Mouse (Mus musculus) erythroid progenitor cell, adult 5-6 weeks (primary cell): ENCODE data around the gene Ndufb2. TPM values are rescaled to one million over a fixed set of nuclear protein-coding genes. Genes with fewer than 3 reads are reported as not detected.
A peak's percentile ranks its signal among the peaks of the same experiment; 100 is the strongest.

Experiments
- ATAC-seq: replicated peaks from 2 replicates; pipeline ENCODE4 v1.8.0; 2016; ENCODE audit warnings: moderate number of reproducible peaks, mild to moderate bottlenecking, moderate TSS enrichment, inconsistent platforms; ENCODE audit not compliant: poor library complexity, low FRiP score, severe bottlenecking
- total RNA-seq, 2 experiments: library from RNA; stranded (forward) in 1 of 2; stranded (reverse) in 1 of 2; fragments of 150-400 nt in 1 of 2; fragments of 186-747, 209-891 nt in 1 of 2; gene quantifications; 2 replicates each; pipeline versions ENCODE4 v1.2.3 to v1.2.4; 2015 to 2017; ENCODE audit warnings: low replicate concordance in 2 of 2

Ndufb2 gene
- total RNA-seq, 2 experiments from 2014 or later, result 10.5 to 14.7 TPM

GRCm38 (mm10) chr6:39574951-39575350 lies 17.4 kb upstream of the Ndufb2 start:
- no peak for ATAC-seq

DNA sequence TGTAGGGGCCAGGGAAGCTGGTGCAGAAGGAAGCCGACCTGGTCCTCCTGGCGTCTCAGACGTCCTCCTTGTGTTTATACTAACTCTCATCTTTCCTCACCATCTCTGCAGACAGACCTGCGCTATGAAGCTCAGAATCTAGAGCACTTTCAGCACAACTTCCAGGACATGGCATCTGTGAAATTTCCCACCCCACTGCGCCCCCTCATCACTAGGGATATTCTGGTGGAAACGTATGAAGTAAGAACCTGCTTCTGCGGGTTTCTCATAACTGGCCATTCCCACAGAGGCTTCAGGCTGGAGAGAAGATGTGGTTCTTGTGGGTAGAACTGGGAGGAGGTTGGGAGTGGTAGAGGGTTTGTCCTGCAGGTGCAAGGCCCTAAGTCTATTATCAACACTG lies 12.8 kb upstream of the Ndufb2 start:
- no peak for ATAC-seq

DNA sequence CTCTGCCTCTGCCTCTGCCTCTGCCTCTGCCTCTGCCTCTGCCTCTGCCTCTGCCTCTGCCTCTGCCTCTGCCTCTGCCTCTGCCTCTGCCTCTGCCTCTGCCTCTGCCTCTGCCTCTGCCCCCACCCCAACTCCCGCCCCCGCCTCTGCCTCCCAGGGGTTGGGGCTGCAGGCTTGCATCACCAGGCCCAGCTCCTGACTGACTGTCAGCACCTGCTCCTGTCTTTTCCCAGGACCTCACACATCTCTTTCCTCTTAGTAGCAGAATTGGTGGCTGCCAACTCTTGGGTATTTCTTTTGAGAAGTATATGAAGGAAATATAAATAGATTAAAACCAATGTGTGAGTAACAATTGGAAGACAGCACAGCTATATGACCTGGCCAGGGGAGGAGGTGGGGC lies 11.8 kb upstream of the Ndufb2 start:
- ATAC-seq, result no peak

- ATAC-seq, result peak; percentile 60; the same call in 1 of the 2 replicates
Observed at GRCm38 (mm10) chr6:39581087-39581784, 11.1 kb upstream of the Ndufb2 start.

GRCm38 (mm10) chr6:39585517-39585916 lies 6.9 kb upstream of the Ndufb2 start, which contains the start of gene Gm42420:
TSS of gene Gm42420 (plus strand) at chr6:39585753.
- no peak for ATAC-seq

DNA sequence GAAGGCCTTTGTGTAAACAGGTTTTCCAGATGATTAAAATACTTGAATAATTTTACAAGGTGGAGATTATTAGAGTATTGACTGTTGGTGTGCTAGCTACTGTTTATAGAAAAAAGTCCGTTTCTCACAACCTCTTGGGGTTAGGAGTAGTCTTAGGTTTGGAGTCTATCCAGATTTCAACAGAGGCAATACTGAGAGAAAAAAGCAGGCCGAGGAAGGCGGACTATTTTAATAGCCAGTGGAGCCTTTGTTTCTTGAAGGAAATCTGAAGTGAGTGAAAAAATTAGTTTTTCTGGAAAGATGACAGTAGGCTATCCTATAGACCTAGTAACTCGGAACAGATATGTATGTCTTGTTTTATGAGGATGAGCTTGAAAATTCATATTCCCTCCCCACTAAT lies 893 bp upstream of the Ndufb2 start:
- ATAC-seq, result no peak

DNA sequence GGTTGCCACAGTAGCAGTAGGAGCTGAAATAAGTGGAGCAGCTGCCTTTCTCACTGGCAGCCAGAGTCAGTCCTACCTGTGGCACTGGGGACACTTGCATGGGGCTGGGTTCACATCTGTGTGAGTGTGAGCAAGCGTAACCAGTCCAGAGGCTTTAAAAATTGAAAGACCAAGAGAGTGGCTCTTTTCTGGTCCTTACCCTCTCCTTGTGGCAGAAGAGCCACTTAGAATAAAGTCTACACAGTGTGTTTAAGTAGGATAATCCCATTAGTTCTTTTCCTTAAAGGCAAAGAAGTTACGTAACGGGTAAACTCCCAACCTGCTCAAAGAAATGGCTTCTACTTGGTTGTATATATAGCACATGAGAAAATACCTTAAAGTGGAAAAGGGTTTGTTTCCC lies 8.5 kb downstream of the Ndufb2 start:
- ATAC-seq, result no peak

- no peak for ATAC-seq
Observed at GRCm38 (mm10) chr6:39601828-39602227, 9.5 kb downstream of the Ndufb2 start.

GRCm38 (mm10) chr6:39604565-39604964 lies 12.2 kb downstream of the Ndufb2 start:
- ATAC-seq, result no peak

GRCm38 (mm10) chr6:39606056-39606455 lies 13.7 kb downstream of the Ndufb2 start:
- no peak for ATAC-seq

GRCm38 (mm10) chr6:39606862-39607261 lies 14.5 kb downstream of the Ndufb2 start:
- ATAC-seq, result no peak

DNA sequence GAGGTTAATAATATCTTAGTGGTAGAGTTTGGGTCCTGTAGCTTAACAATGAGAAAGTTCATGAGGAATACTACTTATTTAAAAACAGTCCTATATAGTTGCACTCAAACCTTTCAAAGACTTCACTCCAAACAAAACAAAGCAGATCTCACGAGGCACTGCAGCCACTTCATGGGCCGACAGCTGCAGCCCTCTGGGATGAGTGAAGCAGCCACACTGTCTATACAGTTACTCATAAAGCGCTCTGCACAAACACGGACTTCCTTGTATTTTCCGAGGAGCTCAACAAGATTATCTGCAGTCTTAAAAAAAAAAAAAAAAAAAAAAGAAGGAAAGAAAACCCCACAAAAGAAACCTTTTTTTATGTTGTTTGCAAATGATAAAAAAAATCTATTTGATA lies 15.0 kb downstream of the Ndufb2 start:
- ATAC-seq, result no peak

- no peak for ATAC-seq
Observed at GRCm38 (mm10) chr6:39610207-39610606, 17.8 kb downstream of the Ndufb2 start.

- ATAC-seq, result no peak
Observed at GRCm38 (mm10) chr6:39611296-39611695, 18.9 kb downstream of the Ndufb2 start.

Other genes starting within 250 kb of the Ndufb2 start
- gene Slc37a3, start 214.9 kb upstream of the Ndufb2 start, total RNA-seq (2015; ENCODE audit: low replicate concordance), result 1.4 and 10.9 TPM in 2 replicates
- gene Slc37a3, start 214.9 kb upstream of the Ndufb2 start, total RNA-seq (2017; ENCODE audit: low replicate concordance), result 0.83 and 2.3 TPM in 2 replicates
- gene Rab19, start 211.4 kb upstream of the Ndufb2 start, total RNA-seq (2015; ENCODE audit: low replicate concordance), result 2.5 TPM in 1 of 2 replicates, not detected in the other
- gene Rab19, start 211.4 kb upstream of the Ndufb2 start, total RNA-seq (2017; ENCODE audit: low replicate concordance), result 0.68 and 1.3 TPM in 2 replicates
- gene Mkrn1, start 172.1 kb upstream of the Ndufb2 start, total RNA-seq (2015; ENCODE audit: low replicate concordance), result 253 and 359 TPM in 2 replicates
- gene Mkrn1, start 172.1 kb upstream of the Ndufb2 start, total RNA-seq (2017; ENCODE audit: low replicate concordance), result 284 and 418 TPM in 2 replicates
- 1.3 TPM in 1 of 2 replicates, not detected in the other for gene Dennd2a, start 34.7 kb upstream of the Ndufb2 start, total RNA-seq (2015; ENCODE audit: low replicate concordance)
- gene Dennd2a, start 34.7 kb upstream of the Ndufb2 start, total RNA-seq (2017; ENCODE audit: low replicate concordance), result 0.53 TPM in 1 of 2 replicates, not detected in the other
- gene Adck2, start 18.7 kb upstream of the Ndufb2 start, total RNA-seq (2015; ENCODE audit: low replicate concordance), result 9.7 TPM in 1 of 2 replicates, not detected in the other
- 0.76 and 1.4 TPM in 2 replicates for gene Adck2, start 18.7 kb upstream of the Ndufb2 start, total RNA-seq (2017; ENCODE audit: low replicate concordance)
- not detected in 2 replicates for gene Gm42420, start 6.8 kb upstream of the Ndufb2 start, total RNA-seq (2015; ENCODE audit: low replicate concordance)
- gene Gm42420, start 6.8 kb upstream of the Ndufb2 start, total RNA-seq (2017; ENCODE audit: low replicate concordance), result not detected in 2 replicates
- 11.5 and 24.3 TPM in 2 replicates for gene Braf, start 132.9 kb downstream of the Ndufb2 start, total RNA-seq (2015; ENCODE audit: low replicate concordance)
- gene Braf, start 132.9 kb downstream of the Ndufb2 start, total RNA-seq (2017; ENCODE audit: low replicate concordance), result 8.2 and 9.5 TPM in 2 replicates
- 17.3 and 49.5 TPM in 2 replicates for gene Mrps33, start 218.4 kb downstream of the Ndufb2 start, total RNA-seq (2015; ENCODE audit: low replicate concordance)
- gene Mrps33, start 218.4 kb downstream of the Ndufb2 start, total RNA-seq (2017; ENCODE audit: low replicate concordance), result 6.2 and 18.6 TPM in 2 replicates